Mouse (Mus musculus) gastrocnemius, postnatal 25 days (tissue): ENCODE measurements around the gene Tnfsf8. TPM values are rescaled to one million over a fixed set of nuclear protein-coding genes. Genes with fewer than 3 reads are reported as not detected.

Experiments used
- DNase-seq: peaks from one replicate; pipeline ENCODE4 v3.0.0; 2022
- long read RNA-seq, 2 experiments: library from polyadenylated mRNA; stranded (forward); transcript quantifications; one replicate each; pipeline ENCODE4 v2.0.0; 2021
- total RNA-seq, 2 experiments: library from RNA; stranded (reverse); gene quantifications; 1 replicate in 1 of 2; 2 replicates in 1 of 2; pipeline ENCODE4 v1.2.3; 2021

The Tnfsf8 gene
- total RNA-seq = not detected
- long read RNA-seq, experiment 1 = 0 reads
- long read RNA-seq, experiment 2 = 0 reads

DNA sequence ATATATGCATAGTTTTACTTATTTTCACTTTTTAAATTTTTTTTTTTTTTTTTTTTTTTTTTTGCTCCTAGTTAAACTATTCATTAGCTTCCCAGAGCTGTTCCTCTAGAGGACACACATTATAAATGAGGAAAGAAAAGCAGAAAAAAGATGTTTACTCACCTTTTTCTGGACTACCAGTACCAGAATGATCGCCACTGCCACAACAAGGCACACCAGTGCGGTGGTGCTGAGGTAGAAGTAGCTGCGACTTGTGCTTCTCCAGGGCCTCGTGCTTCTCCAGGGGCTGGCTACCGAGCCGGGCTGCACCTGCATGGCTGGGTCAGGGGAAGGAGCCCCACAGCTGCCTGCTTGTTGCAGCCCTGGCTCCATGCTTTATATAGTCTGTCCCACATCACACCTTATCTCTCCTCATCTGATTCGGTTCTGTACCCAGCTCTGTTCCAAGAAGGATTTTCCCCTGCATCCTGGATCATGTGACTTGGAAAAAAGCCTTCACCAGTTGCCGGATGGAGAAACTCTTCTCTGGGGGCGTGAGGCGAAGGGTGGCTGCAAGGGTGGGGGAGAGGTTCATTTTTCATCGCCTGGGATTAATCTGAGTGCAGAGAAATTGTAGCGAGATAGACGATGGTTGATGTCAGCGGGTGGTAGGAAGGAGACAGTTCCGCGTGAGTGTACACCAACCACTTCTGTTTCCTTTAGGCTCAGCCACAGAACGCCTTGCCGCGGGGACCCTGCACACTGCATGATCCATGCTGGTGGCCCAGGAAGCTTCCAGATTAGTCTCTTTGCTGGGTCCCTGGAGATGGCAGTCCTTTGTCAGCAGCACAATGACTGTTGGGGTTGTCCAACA lies at the start of gene Tnfsf8:
Gene Tnfsf8, minus strand, starts transcription at position 660 of the 853 bp plus-strand sequence.
- DNase-seq = no peak

DNA sequence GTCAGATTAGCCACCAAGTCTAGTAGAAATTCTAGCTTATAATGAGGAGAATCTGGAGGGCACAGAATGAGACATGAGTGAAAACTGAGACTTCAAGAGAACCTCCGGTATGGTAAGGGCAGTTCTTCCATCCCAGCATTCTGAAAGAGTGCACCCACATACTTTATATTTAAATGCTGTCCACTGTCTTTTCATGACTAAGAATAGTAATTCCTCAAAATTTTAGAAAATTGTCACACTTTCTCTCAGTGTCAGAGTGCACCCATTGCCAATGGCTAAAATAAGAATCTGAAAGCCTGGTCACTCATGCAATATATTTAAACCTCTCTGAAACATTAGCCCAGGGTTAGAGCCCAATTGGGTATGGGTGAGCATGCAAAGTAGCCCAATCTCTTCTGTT lies 47.4 kb upstream of the Tnfsf8 start:
- no peak for DNase-seq

DNA sequence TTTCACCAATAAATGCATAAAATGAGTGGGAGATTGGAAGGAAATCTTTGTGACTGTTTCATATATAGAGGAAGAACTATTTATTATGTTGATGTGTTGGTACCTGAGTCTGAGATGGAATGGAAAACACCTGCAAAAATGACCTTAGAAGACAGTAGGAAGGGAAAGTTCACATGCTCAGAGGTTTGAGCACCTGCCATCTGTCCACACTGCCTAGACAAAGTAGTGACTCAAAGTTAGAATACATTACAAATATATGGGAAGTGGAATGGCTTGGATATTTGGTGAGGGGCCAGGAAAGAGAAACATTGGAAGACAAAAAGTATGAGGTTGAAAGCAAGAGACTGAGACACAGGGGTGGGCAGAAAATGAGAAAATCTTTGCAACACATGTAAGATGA lies 46.3 kb upstream of the Tnfsf8 start:
- no peak for DNase-seq

DNA sequence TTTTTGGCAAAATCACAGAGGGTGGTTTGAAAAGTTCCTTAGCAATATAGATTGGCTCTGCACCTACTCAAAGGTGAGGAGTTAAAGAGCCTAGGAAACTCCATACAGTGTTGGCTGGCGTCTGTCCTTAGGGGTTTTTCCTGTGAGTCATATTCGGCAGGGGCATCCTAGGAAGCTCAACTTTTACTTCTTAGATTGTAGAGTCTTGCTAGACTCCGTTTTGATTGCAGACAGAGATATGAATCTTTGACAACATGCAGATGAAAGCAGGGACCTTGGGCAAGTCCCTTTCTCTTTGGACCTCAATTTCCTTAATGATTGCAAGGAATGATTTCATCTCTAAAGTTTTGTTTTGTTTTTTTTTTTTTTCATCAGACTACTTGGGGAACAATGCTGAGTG lies 44.9 kb upstream of the Tnfsf8 start:
- no peak for DNase-seq

DNA sequence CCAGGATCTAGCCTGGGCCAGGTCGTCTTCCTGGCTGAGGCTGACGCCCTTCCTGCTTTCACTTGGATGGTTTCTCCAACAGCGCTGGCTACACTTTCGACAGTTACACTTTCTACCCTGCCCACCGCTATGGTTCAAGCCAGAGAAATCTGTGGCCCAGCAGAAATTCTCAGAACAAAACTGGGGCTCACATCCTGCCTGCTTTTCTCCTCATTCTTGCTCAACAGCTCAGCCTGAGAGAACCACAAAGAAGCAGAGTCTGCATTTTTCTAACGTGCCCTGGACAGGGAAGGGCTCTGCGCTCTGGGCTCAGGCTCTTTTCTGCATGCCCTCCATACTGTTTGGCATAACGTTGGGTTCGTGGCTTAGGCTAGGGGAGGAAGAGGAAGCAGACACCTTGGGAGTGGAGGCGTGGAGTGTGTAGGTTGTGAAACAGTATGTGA lies 38.0 kb upstream of the Tnfsf8 start:
- DNase-seq = no peak

DNA sequence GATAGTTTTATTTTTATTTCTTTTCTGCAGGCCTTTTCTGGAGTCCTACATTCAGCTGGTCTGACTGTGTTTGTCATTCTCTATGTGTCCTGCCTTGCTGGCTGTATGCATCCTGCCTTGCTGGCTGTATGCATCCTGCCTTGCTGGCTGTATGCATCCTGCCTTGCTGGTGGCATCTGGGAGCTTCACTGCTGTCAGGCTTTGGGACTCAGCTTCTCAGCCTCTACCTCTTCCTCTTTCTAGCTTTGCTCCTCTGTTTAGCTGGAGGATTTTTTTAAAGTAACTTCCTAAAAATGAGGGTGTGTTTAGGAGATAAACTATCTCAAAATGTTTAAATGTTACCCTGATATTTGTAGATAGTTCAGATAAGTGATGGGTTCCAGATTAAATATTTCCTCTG lies 36.0 kb upstream of the Tnfsf8 start:
- no peak for DNase-seq

DNA sequence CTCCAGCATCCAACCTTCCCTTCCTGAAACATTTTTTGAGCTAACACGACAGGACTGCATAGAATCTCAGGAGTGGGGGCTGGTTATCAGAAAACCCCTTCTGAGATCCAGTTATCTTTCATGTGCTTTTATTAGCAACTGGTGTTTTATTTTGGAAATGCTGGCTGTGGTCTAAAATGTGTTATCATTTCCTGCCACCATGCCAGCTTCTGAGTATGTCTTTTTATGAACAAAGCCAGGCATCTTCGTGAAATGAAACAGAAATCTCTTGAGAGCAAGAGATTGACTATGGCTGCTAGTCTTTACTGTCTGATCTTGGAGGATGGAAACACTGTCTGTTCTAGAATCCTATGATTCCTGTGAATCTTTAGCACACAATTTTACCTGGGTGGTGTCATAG lies 25.0 kb upstream of the Tnfsf8 start:
- no peak for DNase-seq

DNA sequence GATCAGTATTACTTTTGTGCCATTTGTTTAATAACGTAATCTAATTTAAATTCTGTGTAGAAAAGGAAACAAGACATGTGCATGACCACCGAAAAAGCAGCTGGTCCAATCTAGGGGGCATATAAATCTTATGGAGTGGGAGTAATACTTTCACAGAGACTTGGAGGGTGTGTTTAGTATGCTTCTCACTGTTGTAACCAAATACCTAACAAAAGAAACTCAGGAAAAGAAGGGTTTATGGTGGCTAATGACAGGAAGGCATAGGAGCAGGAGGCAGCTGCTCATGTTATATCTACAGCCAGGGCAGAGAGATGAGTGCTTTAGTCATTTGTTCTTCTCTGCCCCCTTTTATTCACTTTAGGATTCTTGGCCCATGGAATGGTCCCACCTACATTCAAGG lies 15.6 kb upstream of the Tnfsf8 start:
- no peak for DNase-seq

DNA sequence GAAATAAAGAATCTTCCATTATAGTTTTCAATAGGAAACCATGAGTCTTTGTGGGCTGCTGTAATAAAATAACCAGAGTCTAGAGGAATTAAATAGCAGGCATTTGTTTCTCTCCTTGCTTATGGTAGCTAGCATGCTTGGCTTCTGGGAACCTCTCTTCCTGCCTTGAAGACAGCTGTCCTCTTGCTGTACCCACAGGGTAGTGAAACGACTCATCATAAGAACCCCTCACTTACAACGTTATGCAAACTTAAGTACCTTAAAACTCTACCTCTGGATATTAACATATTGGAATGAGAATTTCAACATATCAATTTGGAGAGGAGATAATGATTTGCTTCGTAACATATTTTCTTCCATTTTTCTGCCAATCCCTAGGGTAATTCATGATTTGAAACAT lies 14.3 kb upstream of the Tnfsf8 start:
- DNase-seq = no peak

DNA sequence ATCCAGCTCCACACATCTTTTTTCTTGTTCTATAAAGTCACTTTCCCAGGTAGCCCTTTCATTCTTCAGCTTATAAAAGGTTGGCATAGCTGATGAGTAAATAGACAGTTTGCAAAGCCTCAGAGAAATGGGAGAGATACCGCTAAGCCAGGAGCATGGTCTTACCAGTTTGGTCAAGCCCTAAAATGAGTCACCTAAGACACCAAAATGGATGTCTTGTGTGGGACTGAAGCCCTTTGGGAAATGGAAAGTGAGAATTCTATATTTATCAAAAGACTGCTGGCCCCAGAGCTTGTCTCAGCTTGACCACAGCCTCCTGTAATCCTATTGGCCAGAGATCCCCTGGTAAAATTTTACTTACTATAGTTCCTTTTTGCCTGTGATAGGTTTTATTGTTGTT lies 9.5 kb upstream of the Tnfsf8 start:
- no peak for DNase-seq

DNA sequence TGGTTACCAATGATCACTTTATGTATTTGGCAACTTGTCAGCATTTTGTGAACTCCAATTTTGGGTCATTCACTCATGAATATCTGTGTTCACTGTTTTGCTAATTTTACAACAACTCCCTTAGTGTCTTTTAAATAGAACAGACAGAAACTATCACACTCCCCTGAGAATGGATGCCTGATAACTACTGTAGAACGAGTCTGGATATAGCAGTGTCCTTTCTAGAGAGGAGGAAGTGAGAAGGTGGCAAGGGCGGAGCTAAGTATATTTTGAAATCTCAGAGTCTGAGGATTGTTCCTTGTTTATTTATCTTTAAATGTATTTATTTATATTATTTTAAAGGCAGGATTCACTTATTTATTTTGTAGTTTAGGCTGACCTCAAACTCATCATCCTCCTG lies 7.6 kb upstream of the Tnfsf8 start:
- no peak for DNase-seq

DNA sequence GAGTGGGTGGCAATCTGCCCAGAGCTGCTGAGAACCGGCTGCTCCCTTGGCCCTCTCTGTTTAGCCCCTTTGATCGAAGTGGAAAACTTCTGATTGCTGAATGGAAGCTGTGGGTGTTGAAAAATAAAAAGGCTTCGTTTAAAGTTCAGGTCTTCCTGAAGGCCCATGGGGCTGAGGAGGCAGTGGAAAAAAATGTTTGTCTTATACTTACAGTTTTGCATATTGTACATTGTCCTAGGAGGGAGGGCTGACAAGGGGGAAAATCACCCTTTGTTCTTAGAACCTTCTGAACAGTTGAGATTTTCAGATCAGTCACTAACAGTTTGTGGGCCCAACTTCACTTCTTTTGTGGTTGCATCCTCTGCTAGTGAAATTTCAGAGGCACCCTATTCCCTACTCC lies 1.8 kb upstream of the Tnfsf8 start:
- no peak for DNase-seq

DNA sequence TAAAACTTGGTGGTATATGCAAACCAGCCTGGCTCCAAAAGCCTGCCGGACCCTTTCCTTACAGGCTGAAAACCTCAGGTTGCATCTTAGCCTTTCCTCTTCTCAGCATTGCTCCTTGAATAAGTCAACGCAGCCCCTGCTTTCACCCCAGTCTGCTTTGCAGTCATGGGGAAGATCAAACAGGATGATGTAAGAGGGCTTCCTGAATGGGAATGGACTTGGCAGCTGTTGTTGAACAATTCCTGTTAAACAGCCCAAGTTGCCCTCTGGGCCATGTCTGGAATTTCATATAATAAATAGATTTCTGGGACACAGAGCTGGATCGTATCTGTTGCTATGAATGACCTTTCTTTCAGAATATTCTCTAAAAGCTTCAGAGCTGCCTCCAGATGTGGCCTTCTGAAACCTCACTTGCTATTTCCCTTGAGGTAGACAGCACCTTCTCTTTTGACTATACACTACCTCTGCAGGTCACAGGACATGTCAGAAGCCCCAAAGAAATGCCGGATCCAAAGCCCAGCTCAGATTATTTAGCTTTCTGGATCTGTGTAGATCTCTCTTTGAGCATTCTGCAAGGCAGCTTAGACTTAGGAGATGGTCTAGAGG lies 1.0 kb upstream of the Tnfsf8 start:
- no peak for DNase-seq

DNA sequence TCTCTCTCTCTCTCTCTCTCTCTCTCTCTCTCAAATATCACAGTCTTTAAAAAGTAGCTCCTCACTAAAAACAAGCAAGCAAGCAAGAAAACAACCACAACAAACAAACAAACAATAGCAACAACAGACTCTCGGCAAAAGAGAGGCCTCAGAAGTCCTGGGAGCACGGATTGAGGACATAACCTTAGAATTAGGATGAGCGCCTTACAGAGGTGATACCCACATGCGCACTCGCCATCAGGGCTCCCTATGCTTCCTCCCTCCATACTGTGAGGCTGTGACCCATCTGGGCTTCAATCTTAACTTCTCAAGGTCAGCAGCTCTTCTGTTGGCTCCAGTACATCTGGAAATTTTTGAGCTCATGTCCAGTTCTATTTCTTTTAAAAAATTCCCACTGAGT lies 911 bp downstream of the Tnfsf8 start:
- no peak for DNase-seq

DNA sequence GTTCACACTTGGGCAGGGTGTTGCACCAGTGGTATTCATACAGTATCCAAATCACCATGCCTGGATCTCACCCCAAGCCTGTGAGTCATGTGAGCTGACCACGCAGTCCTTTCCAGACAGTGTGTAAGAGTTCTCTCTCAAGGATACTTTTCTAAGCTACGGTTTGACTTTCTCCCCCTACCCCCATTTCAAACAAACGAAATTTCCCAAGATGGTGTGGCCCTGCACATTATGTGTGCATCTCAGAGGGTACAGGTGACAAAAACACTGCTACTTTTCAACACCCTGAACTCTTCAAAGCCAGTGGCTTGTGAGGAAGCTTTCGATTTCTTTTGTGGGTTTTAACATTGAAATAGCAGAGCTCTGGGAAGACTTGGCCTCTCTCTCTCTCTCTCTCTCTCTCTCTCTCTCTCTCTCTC lies 1.4 kb downstream of the Tnfsf8 start:
- DNase-seq = no peak

DNA sequence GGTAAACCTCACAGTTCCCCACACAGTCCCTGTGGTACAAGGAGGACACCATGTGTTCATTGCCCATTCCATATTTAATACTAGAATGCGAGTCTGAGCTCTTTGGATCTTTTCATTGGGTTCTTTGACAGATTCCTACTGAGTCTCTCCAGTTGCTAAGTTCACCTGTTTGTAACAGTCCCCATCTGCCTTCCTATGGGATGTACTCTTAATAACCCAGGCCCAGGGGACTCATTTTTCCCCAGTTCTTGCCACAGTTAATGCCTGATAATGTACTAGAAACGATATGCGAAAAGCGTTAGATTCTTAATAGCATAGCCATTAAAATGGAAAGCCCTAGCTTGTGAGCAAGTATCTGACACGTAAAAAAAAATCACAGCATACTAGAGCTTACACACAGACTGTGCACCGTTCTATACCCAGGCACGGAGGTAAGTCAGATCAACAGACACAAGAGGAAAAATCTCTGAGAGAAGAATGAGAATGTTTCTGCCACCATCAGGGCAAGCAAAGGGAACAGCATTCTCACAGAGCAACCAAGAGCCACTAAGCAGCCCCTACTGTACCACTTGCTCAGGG lies 2.4 kb downstream of the Tnfsf8 start:
- no peak for DNase-seq

DNA sequence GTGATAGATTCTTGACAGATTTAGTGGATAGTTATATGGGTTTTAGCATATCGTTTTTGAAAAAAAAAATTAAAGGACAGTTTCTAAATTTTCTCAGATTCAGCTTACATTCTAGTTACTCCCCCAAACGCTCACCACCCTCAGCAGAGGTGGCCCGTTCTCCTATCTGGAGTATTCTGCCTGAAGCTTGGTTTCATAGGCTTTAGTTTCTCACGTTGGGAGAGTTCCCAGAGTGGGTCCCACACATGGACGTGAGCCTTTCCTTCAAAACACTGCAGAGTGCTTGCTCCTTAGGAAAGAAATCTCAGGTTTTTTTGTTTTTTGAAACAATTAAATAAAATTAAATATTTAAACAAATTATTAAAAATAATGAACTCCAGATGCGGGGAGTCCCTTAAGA lies 4.4 kb downstream of the Tnfsf8 start:
- no peak for DNase-seq

DNA sequence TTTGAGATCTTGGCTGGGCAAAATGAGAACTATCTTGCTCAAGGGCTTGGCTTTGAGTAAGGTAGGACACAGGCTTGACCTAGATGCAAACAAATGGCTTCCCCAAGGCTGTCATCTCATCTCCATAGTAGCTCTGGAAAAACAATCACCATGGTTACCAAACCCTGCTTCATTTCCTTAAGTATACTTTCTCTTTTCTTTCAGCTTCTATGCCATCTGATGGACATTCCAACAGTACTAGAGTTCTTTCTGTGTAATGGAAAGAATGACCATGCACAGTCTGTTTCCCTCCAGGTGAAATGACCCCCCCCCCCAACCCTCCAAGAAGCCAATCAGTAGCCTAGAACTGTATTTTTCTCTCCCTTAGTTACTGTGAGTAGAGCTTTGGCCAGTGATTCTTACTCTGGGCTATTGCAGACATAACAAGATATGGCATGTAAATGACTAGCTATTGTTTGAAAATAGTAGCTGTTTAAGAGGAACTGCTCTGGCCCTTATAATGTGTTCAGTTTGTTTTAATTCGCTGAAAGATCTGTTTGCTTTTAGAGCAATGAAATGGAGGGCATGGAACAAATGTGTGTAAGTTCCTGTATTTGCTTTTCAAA lies 7.3 kb downstream of the Tnfsf8 start:
- DNase-seq = no peak

DNA sequence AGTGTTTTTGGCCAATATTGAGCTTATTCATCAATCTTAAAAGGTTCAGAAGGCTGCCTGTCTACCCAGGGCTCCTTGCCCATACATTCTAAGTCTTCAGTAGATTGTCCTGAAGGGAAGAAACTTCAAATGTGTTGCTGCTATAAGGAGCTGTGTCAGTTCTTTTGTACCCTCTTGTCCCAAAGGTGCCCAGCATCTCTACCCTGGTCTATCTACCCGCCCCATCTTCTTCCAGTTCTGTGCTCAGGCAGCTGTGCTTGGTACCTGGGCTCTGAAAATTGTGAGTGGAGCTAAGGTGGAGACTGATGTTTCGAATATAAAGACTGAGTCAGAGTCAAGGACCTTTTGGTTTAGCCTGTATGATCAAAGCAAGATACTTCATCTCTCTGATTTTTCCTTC lies 11.1 kb downstream of the Tnfsf8 start:
- no peak for DNase-seq

DNA sequence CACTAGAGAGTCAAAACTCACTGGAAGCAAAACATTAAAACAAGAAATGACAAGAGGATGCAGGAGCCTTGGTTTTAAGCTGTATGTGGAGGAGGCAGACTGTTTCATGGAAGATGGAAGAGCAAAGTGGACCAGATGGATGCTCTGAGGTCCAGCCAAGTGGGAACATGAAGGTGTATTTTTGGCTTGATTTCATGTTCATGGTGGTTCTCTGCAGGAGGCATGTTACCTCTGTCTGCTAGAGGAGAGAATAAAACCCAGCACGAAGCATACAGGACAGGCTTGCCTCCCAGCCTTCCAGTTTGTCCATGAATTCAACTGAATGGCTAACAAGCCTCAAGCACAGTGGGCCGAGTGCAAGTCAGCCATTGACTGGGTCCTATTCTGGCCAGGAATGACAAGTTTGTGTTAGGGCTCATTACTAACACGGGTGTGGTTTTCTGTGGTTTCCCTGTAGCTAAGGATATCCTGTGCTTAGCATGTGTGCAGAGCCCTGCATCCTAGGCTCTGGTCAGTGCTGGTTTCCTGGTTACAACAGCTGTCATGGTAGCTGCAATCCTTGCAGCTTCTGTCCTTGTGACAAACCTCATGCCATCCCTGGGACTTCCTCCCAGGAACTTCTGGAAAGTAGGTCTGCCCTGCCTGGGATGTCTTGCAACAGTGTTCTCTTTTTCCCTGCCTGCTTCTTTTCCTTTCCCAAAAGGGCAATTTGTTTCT lies 14.1 kb downstream of the Tnfsf8 start:
- no peak for DNase-seq

DNA sequence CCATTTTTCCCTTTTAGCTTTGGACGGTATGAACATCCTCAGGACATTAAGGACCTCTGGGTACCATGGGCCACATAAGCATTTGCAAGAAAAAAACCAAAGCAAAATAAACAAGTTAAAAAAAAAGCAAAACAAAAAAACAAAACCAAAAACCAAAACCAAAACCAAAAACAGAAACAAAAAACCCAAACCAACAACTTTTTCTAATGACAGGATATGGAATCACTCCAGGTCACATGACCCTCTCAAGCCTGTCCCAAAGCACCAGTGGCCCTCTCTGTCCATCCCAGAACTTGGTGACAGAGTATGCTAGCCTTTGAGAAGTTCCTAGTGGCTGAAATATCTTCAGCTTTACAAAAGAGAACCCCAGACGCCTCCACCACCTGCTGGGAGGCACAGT lies 15.4 kb downstream of the Tnfsf8 start:
- DNase-seq = no peak

DNA sequence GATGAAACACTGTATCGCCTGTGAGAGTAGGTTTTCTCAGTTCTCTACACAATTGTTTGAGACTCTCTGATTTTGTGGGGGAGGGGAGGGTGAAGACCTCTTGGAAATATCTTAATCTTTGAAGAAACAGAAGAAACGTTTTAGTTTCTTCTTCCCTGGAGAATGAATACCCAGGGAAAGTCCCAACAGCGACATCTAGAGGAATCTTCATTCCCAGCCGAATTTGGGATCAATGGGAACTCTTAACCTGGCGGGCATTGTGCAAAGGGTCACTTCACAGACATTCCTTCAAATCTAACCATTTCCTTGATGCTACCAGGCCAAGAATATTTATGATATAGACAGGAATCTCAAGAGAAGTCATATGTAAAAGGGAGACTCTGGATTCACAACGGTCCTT lies 17.2 kb downstream of the Tnfsf8 start:
- DNase-seq = no peak

DNA sequence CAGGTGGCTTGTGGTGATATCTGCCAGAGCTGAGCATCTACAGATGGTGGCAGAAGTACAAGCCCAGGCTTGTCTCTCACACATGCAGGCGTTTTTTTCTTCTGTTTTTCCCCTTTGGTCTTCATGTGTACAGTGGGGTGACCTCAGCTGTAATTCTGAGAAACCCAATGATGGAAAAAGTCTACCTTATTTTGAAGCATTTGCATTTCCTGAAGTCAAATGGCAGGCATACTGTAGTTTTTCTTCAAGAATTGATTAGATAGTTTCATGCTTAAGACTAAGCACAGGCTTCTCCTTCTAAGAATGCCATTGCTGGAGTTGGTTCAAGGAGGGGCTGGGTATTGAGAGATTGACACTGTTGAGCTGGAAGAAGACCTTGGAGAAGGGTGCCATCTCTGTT lies 18.9 kb downstream of the Tnfsf8 start:
- no peak for DNase-seq
